Mouse (Mus musculus) ovary, postnatal 36 days (tissue): ENCODE data around the gene Tmc7.

Experiments used
- DNase-seq: peaks from one replicate; pipeline ENCODE4 v3.0.0; 2022; ENCODE audit warnings: low spot score, mixed read lengths

The Tmc7 gene

GRCm38 (mm10) chr7:118499784-118500435 is 84.6 kb downstream of the Tmc7 start:
- DNase-seq: no peak

- DNase-seq: no peak
These were observed 85.4 kb downstream of the Tmc7 start for GRCm38 (mm10) chr7:118498984-118499783.

GRCm38 (mm10) chr7:118494892-118495579 is 89.5 kb downstream of the Tmc7 start:
- DNase-seq: no peak

GRCm38 (mm10) chr7:118493892-118494291 is 90.6 kb downstream of the Tmc7 start:
- DNase-seq: no peak

GRCm38 (mm10) chr7:118491431-118492147 is 92.9 kb downstream of the Tmc7 start, which contains the start of gene Itpripl2:
Gene Itpripl2 (minus strand): TSS chr7:118491975.
- DNase-seq: peak; percentile 77

- no peak for DNase-seq
These were observed 93.7 kb downstream of the Tmc7 start for GRCm38 (mm10) chr7:118490666-118491430.

- DNase-seq: peak; percentile 16
These were observed 94.5 kb downstream of the Tmc7 start for GRCm38 (mm10) chr7:118489706-118490665.

- DNase-seq: no peak
These were observed 96.4 kb downstream of the Tmc7 start for GRCm38 (mm10) chr7:118488060-118488664.

- no peak for DNase-seq
These were observed 97.6 kb downstream of the Tmc7 start for GRCm38 (mm10) chr7:118486917-118487316.
